Mouse (Mus musculus) cerebellum, adult 9-10 months (tissue): ENCODE data around the gene Sord.
A peak's percentile ranks its signal among the peaks of the same experiment; 100 is the strongest.
"Not testable (repeated sequence)": the region's sequence is repeated elsewhere in the genome, so short reads cannot be mapped to it uniquely, and the experiment has no call there.

Source experiments
- DNase-seq: peaks from one replicate; pipeline ENCODE4 v3.0.0; 2022

The Sord gene

GRCm38 (mm10) chr2:122234611-122235288 is at the start of gene Sord:
Gene Sord (plus strand): TSS chr2:122234749.
- peak; percentile 73 for DNase-seq

- no peak for DNase-seq
Observed at GRCm38 (mm10) chr2:122185086-122185485, 49.5 kb upstream of the Sord start.

GRCm38 (mm10) chr2:122186106-122186505 is 48.4 kb upstream of the Sord start, which contains the start of the genes Patl2 and Terb2:
Gene Patl2 (minus strand): TSS chr2:122186189.
Gene Terb2 (plus strand): TSS chr2:122186272.
- DNase-seq: no peak

- DNase-seq: no peak
Observed at GRCm38 (mm10) chr2:122186751-122187150, 47.8 kb upstream of the Sord start.

- no peak for DNase-seq
Observed at GRCm38 (mm10) chr2:122191849-122192248, 42.7 kb upstream of the Sord start.

- DNase-seq: peak; percentile 63
Observed at GRCm38 (mm10) chr2:122194509-122194929, 40.0 kb upstream of the Sord start.

- DNase-seq: no peak
Observed at GRCm38 (mm10) chr2:122201501-122201900, 33.0 kb upstream of the Sord start.

GRCm38 (mm10) chr2:122206440-122207107 is 28.0 kb upstream of the Sord start:
- DNase-seq: no peak

- DNase-seq: no peak
Observed at GRCm38 (mm10) chr2:122210534-122211228, 23.9 kb upstream of the Sord start.

- DNase-seq: not testable (repeated sequence)
Observed at GRCm38 (mm10) chr2:122217075-122217474, 17.5 kb upstream of the Sord start.

- no peak for DNase-seq
Observed at GRCm38 (mm10) chr2:122218234-122218633, 16.3 kb upstream of the Sord start.

- no peak for DNase-seq
Observed at GRCm38 (mm10) chr2:122221378-122221777, 13.2 kb upstream of the Sord start.

GRCm38 (mm10) chr2:122221798-122222197 is 12.8 kb upstream of the Sord start:
- no peak for DNase-seq

GRCm38 (mm10) chr2:122222272-122222671 is 12.3 kb upstream of the Sord start:
- no peak for DNase-seq

- no peak for DNase-seq
Observed at GRCm38 (mm10) chr2:122223654-122224053, 10.9 kb upstream of the Sord start.

GRCm38 (mm10) chr2:122230395-122230794 is 4.2 kb upstream of the Sord start:
- no peak for DNase-seq

GRCm38 (mm10) chr2:122231616-122232015 is 2.9 kb upstream of the Sord start:
- DNase-seq: no peak

GRCm38 (mm10) chr2:122233341-122233740 is 1.2 kb upstream of the Sord start:
- no peak for DNase-seq

GRCm38 (mm10) chr2:122233759-122234557 is 591 bp upstream of the Sord start:
- DNase-seq: peak; percentile 68

GRCm38 (mm10) chr2:122235425-122235824 is 876 bp downstream of the Sord start:
- DNase-seq: peak; percentile 35

- DNase-seq: no peak
Observed at GRCm38 (mm10) chr2:122236321-122236720, 1.8 kb downstream of the Sord start.

GRCm38 (mm10) chr2:122237891-122238470 is 3.4 kb downstream of the Sord start:
- no peak for DNase-seq
